Mouse (Mus musculus) heart, adult 18-20 months (tissue): ENCODE measurements at regions not wholly inside any gene's neighbourhood (a gene's known extent, or its start where the extent isn't known, plus 50 kb on each side); places are given as distances from the start of the nearest gene placed in this dataset.

Experiments
- DNase-seq, 2 experiments: peaks; one replicate each; pipeline ENCODE4 v3.0.0; 2021 to 2022; ENCODE audit warnings: mixed read lengths in 1 of 2

GRCm38 (mm10) chr10:96724436-96725175 lies 107.8 kb downstream of the Btg1 start:
- no peak for DNase-seq

DNA sequence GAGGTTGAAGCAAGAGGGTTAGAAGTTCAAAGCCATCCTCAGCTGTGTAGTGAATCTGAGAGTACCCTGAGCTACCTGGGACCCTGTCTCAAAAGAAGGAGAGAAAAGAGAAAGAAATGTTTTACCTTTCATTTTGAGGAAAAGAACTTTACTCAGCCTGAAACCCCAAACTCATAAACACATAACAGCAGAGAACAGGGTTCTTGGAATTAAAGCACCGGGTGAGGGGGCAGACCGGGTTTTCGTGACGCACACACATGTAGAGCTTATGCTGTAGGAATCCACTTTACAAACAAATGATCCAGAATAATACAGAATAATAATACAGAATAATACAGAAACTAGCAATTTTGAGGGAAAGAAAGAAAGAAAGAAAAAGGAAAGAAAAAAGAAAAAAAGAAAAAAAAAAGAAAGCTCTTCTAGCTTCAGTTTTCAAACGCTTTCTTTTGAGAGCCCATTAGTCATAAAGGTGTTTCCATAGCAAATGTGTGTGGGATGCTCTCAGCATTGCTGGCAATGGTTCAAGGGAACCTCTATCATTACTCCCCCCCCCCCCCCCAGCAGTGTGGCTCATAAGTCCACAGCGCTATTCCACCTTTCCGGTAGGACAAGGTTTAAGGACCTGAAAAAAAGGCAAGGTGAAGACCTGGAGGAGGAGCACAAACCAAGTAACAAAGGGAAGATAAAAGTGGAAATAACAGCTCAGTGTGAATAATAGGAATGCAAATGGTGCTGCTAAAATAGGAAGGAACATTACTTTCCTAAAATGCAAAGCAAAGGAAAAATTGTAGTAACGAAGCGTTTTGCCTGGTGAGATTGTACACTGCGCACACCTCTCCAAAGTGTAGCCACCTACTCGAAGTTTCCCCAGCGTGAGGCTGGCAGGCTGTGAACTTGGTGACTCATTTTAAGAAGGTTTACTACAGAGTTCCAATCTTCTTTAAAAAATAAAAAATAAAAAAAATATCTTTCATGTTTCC lies 110.3 kb downstream of the Btg1 start:
- DNase-seq, result no peak

DNA sequence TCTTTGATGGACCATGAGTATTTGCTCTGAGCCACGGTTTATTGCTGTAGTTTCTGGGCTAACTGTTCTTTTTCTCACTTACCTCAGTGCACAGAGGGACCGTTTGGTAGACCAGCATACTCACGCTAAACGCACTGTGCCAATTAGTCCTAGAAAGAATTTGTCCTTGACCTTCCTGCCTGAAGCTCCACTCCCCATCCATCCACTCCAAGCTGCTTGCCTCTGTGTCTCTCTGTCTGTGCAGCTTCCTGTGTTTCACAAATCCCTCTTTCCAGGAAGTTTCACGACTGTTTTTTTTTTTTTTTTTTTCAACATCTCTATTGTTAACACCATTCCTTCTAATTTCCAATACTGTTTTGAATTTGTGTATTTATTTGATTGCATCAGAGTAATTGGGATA lies 116.8 kb downstream of the Btg1 start:
- DNase-seq, result no peak

DNA sequence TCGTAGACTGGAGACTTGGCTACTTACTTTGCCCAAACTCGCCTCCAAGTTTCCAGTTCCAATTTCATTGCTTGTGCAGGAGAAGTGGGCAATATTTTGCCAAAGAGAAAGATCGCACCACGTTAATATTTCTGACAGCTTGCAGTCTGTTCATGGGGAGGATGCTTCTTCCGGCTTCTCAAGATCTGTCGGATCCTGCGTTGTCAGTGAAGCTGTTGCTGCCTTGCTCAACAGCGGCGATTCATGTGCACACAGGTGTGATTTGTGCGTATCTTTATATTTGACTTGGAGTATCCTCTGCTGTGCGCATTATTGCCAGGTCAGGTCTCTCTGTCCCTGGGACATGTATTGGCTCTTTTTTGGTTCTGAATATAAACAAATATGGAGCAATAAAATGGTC lies 118.3 kb downstream of the Btg1 start:
- DNase-seq, result no peak

DNA sequence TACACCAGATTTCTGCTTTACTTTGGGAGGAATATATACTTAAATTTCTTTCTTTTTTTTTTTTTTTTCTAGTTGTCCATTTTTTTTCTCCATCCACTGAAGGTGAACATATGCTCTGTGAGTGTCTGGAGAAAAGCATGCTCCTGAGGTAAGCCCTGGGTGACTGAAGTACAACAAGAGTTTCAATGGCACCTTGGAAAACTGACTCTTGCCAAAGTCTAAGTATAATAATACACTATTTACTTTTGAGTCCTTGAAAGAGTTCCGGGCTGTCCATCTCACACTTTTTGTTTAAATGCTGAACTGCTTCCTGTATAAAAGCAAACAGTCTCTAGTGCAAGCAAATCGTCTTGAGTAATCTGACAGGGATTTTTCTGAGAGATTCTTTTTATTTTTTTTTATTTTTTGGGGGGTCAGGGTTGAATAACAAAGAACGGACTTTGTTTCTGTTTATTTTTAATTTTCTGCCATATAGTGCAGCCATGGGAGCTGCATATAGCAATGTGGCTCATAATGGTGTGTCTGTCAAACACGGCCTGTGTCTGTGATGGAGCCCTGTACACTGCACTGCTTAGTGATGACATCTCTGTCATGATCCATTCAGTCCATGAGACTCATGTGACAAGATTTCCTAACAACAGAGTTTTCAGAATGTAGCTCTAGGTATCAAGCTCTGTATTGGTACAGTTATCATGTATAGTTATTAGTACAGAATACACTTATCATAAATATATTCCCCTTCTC lies 119.3 kb downstream of the Btg1 start:
- no peak for DNase-seq

- no peak for DNase-seq
These were observed 121.2 kb downstream of the Btg1 start for GRCm38 (mm10) chr10:96737972-96738371.

DNA sequence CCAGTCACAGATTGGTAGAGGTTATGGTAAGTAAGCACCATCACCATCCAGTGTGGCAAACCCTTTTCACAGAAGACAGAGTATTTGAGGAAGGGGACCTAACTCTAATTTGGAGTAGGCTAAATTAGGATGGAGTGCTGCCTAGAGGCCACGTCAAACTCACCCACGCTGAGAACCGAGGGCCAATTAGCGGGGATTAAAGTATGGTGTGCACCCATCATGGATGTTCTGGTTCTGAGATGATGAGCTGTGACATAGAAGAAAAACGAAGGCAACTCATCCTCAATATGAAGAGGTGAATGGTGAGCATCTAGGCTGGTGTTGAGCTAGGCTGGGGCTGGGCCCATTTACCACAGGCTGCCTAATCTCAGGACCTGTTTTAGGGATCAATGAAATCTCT lies 121.8 kb downstream of the Btg1 start:
- no peak for DNase-seq

GRCm38 (mm10) chr10:96744167-96744777 lies 127.5 kb downstream of the Btg1 start:
- DNase-seq, result peak; percentile 77 to 78

DNA sequence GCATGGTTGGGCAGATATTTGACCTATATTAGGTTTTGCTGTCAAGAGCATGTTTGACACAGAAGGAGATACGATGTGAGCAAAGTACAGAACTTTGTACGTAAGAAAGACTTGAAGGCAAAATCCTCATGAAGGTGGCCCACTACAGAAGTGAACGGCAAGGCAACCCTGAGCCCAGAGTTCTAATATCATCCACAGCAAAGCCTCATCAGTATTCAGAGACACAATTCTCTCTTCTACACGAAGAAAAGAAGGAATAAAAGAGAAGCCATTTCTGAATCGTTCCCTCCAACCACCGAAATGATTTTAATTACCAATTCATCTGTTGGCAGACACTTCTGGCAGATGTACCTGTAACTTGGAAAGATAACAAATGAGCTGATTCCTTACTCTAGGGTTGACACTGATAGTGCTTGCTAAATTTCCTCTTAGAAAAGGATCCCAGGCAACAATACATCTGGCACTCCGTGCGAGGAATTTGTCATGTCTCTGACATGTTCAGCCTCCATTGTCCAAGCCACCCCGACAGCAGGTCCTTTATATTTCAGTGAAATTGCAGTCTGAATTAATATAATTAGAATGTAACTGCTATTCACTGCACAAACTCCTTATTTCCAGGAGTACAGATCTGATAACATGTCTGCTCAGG lies 130.3 kb downstream of the Btg1 start:
- DNase-seq, result no peak

GRCm38 (mm10) chr10:96750861-96751260 lies 134.1 kb downstream of the Btg1 start:
- DNase-seq, result peak; percentile 38 to 54

GRCm38 (mm10) chr10:96751580-96752264 lies 134.9 kb downstream of the Btg1 start:
- peak; percentile 93 to 97 for DNase-seq

DNA sequence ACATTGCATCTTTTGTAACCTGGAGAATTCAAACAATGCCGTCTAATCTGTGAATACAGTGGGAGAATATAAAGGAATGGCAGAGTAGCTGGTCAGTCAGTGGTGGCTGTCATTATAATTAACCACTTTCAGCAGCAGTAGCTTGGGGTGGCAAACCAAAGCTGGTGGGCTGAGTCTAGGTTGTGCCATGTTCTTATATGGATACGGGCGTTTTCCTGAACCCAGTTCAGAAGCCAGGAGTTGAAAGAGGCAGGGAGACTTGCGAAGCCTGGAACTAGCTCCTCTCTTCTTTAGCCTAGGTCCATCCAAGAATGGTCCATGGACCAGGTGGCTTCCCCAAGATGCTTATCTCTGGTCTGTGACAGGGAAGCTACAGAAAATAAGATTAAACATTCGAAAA lies 135.7 kb downstream of the Btg1 start:
- no peak for DNase-seq

- peak; percentile 18 to 27 for DNase-seq
These were observed 136.7 kb downstream of the Btg1 start for GRCm38 (mm10) chr10:96753521-96753920.

DNA sequence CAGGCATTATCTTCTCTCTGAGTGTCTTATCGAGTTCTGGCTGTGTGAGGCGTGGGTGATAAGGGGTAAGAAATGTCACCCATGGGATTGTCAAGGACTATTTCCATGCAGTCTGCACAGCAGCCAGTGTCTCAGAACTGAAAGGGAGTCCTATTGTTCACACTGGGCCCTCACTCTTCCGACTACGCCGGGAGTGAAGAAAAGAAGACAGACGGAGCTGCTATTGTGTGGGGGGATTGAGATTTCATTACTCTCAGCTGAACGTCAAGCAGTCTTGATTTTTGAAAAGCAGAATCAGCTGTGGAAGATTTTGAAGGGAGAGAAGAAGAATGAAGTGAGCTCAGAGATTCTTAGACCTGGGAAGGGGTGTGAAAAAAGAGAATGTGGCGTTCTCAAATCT lies 138.9 kb downstream of the Btg1 start:
- DNase-seq, result no peak

DNA sequence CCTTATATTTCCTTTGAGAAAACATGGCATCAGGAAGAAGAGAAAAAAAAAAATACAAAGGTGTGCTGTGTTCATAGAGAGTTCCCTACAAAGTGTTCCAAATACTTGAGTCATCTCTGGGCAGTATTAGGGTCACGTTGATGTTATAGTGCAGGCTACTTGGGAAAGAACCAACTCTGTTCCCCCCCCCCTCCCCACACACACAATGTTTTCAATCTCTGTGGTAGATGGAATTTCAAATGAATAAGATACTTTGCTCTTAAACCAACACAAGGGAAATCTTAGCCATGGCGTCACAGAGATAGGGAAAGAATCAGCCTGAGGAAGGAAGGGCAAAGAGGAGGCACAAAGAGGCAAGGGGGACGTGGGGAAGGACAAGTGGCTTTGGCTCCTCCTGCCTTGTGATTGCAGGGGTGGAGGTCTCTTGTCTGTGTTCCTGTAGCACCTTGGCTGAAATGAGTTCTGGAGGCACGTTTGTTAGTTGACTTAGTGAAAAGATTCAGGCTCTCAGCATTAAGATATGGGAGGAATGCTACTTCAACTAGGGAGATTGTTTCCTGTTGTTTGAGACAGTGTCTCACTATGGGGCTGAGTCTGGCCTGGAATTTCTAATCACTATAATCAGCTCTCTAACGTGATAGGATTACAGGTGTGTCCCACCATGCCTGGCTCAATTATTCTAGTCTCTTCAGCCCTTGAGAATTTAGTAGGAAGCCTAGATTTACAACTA lies 139.7 kb downstream of the Btg1 start:
- no peak for DNase-seq

DNA sequence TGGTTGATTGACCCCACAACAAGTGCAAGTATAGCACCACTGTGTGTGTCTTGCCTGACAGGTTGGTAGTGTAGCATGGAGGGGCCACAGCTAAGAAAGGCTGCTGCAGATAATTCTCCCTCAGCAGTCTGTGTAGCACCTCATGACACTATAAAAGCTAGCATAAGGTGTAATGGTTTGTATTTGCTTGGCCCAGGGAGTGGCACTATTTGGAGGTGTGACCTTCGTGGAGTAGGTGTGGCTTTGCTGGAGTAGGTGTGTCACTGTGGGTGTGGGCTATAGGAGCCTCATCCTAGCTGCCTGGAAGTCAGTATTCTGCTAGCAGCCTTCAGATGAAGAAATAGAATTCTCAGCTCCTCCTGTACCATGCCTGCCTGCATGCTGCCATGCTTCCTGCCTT lies 140.5 kb downstream of the Btg1 start:
- DNase-seq, result no peak

GRCm38 (mm10) chr10:96761601-96762000 lies 144.8 kb downstream of the Btg1 start:
- no peak for DNase-seq

GRCm38 (mm10) chr10:96765626-96766025 lies 148.8 kb downstream of the Btg1 start:
- DNase-seq, result no peak

DNA sequence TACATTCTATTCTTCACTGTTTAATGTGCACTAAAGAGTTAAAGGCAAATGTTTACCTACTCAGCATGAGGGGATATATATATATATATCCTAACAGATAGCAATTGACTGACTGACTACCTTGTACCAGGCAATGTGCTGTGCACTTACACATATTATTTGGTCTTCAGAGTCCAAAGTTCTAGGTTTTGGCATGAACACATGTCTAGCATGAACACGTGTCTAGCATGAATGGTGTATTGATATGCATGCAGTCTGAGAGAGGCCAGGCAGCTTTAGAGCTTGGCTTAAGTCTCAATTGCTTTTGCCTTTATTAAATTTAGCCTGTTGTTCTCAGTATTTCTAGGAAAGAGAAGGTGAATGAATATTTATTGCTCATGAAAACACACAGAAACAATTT lies 161.4 kb downstream of the Btg1 start:
- no peak for DNase-seq

DNA sequence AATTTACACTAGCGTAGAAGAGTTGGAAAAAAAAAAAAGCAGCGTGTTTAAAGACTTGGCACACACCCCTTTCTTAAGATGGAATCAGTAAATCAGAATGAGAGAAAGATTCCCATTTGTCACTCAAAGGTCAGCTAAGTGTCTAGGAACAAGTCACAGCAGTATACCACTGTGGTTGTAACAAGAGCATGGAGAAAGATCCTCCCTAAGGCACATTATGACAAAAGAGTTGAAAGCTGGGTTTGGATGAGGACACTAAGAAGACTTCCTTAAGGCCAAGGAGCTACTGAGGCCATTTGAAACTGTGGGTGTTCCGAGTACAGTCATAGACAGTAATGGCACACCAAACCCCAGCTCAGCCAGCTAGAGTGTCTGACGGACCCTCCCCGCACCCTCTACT lies 167.2 kb downstream of the Btg1 start:
- no peak for DNase-seq
